Mouse (Mus musculus): ENCODE measurements around the gene Cfl2.

DNA sequence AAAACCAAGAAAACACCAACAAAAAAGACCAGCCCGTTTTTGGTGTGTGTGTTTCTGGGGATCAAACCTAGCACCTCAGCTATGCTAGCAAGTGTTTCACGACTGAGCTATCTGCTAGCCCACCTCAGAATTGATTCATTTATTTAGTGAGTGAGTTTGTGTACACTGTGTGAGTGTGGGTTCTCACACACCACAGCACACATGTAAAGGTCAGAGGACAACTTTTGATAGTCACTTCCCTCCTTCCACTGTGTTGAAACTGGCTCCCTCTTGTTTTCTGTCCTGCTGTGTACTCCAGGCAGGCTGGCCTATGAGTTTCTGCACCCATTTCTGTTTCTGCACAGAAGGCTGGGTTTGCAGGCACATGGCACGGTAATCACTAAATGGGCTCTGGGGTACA is 47.7 kb upstream of the Cfl2 start:
- TF ChIP-seq CTCF (IDR thresholded peaks at IDR 0.05; ENCODE audit: low read depth), result no peak
- no peak for TF ChIP-seq EP300 (optimal IDR thresholded peaks at IDR 0.05)

All from stomach, postnatal 0 days (tissue).